Mouse (Mus musculus): ENCODE results near the gene Nkx2-3.

The Nkx2-3 gene

DNA sequence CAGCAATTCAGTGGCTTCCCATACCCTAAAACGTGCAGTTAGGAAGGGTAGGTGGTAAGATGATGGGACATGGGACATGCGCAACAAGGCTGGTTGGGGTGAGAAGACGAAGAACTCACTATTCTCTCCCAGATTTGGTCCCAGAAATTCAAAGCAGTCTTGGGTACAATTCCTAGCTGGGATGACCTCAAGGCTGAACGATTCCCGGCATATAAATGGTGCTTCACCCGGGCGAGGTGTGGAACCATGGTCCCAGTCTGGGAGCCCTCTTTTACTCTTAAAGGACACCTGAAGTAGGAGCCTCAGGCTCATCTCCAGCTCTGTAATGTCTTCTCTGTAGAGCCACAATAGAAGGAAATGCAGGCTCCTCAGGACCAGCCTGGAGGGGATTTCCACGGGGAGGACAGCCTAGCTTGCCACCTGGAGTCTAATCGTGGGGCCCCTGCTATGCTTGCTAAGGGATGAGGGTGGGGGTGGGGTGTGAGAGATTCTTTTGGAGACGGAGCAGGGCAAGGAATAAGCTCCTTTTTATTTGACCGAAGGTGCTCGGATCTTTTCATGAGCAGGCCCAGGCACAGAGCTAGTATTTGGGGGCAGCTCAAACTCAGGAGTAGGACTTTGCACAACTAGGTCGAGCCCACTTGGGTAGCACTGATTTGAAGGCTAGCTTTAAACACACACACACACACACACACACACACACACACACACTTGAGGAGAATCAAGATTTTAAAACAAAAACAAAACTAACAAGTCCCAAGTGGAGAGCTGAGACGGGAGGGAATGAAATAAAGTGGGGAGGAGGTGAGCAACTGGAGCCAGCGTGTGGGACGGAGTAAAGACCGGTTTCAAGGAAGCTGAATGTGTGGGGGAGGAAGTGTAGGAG, 6.2 kb upstream of the Nkx2-3 start:
- DNase-seq: no peak

DNA sequence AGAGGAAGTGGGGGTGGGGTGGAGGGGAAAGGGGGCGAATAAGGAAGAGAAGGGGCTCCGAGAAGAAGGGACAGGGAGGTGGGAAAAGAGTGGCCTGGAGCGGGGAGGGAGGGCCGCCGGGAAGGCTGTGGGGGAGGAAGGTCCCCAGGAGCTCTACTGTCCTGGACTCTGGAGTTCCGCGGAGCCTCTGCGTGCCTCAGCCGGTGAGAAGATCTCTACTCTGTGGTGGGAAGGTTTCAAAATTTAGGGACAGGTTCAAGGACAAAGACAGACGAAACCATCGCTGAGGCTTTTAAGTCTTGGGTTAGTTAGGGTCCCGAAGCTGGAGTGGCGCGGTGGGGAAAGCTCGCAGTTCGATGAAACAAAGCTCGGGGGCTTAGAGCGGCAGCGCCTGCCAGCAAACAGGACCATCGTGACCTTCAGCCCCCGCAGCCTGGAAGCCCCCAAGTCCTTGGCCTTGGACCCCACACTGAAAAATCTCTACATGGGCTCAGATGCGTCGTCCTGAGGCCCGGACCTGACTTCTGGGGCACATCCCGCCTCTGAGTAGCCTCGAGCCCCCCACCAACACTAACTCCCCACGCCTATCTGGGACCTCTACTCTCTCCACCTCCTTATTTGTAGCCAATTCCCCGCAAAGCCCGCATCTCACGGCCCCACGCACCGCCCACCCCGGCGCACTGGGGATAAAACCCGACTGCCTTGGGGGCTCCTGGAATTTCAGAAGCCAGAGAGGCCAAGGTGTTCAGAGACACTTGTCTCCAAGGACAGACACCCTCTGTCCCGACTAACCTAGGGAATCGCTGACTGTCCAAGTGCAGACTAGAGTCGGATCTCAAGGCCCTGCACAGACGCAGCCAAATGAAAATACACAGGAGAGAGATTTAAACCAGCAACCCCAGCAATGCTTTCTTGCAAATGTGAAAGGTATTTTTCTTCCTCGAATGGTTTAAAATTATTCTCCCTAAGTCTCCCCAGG, 5.3 kb upstream of the Nkx2-3 start:
- DNase-seq: peak; percentile 87

DNA sequence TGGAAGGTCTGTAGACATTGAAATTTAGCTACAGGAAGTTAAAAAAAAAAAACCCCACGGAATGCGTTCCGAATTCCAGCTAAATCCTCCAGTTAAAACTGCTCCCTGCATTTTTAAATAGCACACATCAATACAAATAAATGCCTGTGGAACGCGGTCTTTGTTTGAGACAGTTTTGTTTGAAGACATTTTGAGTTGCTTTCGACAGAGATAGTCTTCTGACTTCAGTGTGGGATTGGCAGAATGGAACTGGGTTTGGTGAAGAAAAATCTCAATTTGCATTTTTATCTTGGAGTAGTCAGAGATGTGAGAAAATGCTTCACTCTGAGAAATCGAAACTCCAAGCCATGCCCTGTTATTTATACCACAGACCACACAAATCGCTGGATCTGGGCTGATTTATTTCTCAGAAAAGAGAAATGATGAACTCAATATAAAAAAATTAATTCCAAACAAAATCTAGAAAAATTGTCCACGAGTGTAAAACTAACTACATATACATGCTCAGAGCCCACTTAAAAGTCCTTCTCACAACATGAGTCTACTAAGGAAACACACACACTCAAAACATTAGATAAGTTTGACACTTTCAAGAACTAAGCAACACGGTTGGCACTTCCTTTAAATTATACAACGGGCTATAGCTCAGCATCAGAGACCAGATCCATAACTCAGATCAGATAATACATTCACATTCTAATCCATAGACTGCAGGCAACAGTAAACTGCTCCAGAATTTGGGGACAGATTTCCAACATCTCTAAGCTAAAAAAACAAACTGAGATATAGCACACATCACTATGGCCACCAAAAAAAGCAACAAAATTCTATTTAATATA, 4.1 kb upstream of the Nkx2-3 start:
- peak; percentile 50 for DNase-seq

DNA sequence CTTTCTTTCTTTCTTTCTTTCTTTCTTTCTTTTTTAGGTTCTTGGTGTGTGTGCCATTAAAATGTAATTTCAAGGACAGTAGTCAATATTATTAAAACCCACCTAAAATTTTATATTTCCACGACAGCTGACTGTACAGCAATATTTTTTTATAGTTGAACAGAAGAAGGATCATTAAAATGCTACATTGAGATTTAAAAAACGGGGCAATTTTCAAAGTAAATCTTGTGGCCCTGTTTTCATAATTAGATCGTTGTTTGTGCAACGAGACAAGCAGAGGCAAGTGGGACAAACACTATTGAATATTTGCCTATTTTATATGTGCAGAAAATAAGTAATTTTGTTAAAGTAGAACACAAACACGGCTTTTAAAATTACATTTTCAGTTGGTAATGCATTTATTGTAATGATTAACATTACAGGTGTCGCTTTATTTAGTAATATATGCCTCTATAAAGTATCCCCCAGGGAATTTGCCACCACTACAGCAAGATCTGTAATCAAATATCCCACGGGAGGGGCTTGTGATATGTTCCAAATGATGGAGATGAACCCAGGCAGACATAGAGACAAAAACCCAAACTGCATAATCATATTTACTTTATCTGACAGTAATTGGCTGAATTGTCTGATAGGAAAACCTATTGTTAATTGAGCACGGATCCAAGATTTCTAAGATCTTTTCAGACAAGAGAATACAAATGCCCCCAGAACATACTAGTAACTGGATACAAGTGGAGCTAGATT, 3.2 kb upstream of the Nkx2-3 start:
- no peak for DNase-seq

DNA sequence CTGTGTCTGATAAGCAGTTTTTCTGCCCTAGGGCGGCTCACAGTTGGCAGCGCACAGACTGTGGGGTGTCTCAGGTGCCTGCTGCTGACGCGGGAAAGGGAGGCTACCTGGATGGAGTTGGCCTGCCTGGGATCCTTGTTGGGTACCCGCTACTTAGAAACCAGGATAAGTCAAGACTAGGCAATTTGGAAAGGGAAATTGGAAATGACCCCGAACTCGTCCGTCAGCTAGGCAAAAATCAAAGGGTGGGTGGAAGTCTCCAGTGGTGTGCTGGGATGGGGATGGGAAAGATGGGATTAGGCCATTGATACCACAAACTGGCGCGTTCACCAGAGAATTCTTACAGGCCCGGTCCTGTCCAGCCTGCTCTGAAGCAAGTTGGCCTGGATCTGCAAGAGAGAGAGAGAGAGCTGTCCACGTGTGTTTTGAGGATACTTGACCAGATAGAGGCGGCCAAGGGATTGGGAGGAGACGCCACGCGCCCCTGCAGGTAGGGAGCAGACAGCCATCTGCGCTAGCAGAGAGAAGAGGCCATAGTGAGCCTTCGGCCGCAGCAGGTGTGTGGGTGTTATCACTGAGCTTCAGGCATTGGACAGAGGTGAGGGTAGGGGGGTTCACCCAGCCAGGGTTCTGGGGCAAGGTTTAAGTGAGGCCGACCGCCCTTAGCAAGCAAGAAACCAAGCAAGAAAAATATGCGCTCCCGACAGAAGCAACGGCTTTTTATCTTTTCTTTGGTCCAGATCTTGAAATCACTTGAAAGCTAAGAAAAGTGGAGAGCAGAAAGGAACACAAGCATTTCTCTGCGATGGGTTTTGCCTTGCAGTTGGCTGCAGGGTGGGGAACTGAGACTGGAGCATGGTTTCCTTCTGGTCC, 2.4 kb upstream of the Nkx2-3 start:
- DNase-seq: peak; percentile 68

DNA sequence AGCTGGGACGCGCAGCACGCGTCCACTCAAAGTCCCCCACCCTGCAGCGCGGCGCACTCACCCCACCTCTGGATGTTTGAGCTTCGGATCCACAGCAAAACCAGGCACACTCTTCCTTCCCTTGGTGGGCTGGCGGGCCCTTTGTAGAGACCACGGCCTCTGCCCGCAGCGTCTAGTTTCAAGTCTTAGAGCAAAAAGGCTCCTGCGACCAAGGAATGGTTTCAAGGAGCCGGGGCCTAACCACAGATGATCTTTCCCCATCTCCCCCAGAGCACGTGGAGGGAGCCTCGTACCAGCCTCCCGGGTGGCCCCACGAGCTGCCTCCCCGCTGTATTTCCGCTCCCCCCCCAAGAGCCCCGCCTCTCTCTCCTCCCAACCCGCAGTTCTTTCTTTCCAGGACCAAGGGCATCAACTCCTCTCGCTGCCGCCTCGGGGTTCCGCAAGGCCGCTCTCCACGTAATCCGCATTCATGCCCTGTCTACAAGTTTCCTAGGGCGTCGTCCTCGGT, 1.7 kb upstream of the Nkx2-3 start:
- peak; percentile 76 for DNase-seq

DNA sequence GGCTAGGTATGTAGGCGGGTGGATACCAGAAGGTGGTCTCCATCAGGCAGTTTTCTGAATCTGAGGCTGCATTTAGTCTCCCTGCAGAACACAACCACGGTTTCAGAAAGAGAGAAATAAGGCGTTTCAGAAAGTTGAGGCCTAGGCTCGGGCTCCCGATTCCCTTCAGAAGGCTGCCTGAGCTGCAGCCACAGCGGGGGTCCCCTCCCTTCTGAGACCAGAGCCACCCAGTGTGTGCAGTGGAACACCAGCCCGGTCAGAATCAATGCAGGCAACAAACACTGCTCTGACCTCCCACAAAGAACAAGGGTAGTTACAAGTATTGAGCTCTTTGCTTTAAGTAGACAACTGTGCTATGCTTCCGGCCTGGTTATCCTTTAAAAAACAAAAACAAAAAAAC, 1.0 kb upstream of the Nkx2-3 start:
- peak; percentile 75 for DNase-seq

DNA sequence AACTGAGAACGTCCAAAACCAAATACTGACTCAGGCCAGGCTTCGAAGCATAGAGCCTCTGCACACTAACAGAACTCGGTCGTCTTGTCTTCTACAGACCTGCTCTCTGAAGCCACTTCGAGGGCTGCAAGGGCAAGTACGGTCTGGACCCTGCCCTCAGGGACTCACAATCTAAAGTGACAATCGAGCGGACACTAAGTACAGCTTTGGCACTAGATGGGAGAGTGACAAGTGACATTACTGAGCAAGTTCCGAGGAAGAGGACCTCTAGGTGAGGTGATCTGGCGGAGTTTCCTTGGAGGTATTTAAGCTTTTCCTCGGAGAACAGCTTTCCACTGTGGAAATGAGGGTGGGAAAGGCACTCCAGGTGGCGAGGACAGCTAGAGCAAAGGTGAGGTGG, 564 bp upstream of the Nkx2-3 start:
- no peak for DNase-seq

DNA sequence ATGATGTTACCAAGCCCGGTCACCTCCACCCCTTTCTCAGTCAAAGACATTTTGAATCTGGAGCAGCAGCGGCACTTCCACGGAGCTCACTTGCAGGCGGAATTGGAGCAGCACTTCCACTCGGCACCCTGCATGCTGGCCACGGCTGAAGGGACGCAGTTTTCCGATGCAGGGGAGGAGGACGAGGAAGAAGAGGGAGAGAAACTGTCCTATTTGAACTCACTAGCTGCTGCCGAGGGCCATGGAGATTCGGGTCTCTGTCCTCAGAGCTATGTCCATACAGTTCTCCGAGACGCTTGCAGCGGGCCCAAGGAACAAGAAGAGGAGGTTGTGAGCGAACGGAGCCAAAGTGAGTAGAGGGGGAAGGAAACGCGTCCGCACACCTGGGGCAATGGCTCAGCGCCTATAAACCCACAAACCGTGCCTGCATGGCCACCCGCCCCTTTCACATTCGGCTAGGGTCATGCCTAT, 411 bp downstream of the Nkx2-3 start:
- DNase-seq: peak; percentile 77

DNA sequence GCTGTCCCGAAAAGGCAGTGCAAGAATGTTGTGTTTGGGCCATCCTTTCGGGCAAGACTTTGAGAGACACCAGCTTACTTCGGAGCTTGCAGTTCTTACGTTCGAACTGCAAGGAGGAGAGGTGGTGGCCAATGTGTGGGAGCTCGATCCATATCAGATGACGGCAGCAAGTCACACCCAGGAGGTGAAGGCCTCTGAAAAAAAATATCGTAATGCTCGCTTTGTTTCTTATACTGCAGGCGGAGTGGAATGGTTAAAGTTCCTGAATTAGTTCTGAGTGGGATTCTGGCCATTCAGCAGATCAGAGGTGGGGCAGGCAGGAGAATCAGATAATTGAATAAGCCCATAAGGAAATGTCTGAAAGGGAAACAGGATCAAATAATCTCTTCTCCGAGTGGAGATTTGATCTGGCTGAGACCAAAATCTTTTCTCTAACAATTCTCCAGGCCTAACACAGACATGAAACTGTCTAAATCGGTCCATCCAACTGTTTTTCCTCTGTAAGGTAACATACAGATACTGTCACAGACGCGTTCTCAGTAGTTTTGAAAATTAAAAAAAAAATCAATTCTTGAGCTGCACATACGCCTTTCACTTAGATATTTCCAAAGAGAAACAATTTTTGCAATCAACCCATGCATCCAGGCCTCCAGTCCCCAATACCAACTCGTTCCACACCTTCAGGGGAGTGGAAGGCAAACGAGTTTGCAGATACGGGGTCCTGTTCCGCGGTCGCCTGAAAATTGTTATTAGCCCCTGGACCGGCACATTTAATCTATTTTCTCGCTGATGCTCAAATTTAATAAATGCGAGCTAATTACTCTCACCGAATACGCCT, 1.4 kb downstream of the Nkx2-3 start:
- DNase-seq: peak; percentile 76

DNA sequence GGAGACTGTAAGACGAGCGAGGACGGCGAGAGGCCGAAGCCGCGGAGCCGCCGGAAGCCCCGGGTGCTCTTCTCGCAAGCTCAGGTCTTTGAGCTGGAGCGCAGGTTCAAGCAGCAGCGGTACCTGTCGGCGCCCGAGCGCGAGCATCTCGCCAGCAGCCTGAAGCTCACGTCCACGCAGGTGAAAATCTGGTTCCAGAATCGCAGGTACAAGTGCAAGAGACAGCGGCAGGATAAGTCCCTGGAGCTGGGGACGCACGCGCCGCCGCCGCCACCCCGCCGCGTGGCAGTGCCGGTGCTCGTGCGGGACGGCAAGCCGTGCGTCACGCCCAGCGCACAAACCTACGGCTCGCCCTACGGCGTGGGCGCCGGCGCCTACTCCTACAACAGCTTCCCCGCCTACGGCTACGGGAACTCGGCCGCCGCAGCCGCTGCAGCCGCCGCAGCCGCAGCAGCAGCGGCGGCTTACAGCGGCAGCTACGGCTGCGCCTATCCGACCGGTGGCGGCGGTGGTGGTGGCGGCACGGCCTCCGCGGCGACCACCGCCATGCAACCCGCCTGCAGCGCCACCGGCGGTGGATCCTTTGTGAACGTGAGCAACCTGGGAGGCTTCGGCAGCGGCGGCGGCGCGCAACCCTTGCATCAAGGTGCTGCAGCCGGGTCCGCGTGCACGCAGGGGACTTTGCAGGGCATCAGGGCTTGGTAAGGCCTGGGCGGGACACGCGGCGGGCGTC, 2.4 kb downstream of the Nkx2-3 start:
- peak; percentile 86 for DNase-seq

DNA sequence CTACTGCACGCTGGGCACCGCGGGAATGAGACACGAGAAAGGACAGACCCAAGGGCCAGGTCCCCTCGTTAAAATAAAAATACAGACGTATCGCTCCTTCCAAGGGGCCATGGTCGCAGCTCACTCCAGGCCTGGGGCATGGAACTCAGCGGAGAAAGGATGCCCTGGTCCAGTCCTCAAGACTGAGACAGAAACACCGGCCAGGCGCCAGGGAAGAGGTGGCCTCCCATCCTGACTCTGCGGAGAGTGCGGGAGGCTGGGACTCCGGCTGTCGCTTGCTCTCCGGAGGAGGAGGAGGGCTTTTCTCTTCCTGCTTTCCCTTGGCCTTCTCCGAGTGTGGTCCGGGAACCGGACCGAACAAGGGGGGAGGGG, 2.9 kb downstream of the Nkx2-3 start:
- DNase-seq: peak; percentile 80

DNA sequence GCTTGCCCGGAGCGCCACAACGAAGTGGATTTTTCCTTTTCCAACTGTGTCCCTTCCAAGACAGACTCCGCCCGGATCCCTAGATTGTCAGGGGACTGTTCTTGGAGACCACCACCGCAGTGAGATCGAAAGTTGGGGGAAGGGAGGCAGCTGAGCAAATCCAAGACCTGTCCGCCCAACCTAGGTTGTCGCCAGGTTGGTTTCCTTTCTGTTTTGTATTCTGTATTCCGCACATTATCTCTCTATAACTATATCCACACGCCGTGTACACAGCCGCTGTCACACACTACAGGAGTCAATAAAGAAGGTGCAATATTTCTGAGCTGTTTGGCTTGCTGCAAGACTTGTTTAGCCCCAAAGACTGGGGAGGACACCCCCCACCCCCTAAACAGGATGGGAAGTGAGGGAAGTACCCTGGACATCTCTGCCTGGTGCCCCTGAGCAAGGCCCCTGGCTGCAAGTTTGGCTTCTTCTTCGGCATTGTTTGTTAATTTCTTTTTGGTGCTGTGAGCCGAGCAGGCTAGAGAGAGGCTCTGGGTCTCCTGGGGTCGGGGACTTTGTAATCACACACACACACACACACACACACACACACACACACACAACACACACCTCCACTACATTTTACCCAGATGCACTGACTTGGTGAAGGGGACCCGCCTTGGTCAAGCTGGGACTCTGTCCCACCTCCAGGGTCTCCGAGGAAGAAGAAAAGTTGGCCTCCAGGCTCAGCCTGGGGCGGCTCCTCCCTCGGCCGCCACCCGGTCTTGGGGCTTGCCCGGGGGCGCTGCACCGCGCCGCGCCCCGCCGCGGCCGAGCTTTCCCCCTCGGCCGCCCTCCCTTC, 3.7 kb downstream of the Nkx2-3 start:
- DNase-seq: peak; percentile 65

DNA sequence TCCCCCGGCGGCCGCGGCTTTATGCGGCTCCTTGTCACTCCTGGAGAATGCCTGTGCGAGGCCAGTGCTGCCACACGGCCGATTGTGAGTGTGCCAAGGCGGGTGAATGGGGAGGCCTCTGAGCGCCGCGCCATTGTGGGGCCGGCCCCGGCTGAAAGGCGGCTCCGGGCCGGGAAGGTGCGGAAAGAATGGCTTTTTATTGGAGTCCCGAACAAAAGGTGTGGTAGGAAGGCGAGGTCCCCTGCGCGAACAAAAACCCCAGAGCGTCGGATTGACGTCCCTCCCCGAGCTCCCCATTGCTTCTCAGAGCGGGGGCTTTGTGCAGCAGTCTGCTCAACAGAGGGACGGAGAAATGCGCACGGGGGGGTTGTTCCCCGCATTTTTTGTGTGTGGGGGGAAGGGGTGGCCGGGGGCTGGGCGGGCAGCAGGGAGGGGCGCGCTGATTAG, 4.3 kb downstream of the Nkx2-3 start:
- DNase-seq: peak; percentile 86

DNA sequence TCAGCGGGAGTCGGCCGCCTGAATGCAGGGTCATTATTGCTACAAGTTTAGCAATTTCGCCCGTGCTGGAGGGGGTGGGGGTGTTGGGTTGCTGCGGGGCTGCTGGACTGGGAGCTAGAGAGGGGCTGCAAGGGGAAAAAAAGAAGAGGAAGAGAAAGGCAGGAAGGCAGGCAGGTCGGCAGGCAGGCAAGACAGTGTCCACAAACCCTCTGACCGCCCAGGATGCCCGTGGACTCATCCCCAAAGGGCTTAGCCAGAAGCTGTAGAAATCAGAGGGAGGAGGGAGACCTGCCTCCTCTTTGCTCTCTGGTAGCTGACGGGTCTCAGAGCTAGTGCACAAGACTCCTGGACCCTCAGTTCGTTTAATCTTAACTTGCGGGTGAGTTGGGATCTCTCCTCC, 4.8 kb downstream of the Nkx2-3 start:
- peak; percentile 86 for DNase-seq

DNA sequence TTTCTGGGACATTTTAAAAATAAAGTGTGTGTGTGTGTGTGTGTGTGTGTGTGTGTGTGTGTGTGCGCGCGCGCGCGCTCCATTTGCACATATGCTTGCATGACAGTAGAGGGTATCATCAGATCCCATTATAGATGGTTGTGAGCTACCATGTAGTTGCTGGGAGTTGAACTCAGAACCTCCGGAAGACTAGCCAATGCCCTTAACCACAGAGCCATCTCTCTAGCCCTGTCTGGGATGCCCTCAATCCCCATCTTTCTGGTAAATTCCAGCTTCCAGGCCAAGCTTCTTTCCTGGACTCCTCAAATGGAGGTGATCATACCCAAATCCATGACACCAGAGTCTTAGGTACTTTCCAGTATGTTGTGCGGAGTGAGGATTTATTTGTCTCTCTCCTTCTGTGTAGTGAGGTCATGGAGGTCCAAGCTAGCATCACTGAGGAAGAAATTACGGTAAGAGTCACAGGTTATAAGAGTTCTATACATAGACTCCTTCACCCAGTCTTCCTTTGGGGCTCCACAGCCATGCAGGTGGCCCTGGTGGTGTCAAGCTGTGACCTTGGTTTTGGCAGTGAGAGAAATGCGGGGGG, 5.7 kb downstream of the Nkx2-3 start:
- peak; percentile 56 for DNase-seq

DNA sequence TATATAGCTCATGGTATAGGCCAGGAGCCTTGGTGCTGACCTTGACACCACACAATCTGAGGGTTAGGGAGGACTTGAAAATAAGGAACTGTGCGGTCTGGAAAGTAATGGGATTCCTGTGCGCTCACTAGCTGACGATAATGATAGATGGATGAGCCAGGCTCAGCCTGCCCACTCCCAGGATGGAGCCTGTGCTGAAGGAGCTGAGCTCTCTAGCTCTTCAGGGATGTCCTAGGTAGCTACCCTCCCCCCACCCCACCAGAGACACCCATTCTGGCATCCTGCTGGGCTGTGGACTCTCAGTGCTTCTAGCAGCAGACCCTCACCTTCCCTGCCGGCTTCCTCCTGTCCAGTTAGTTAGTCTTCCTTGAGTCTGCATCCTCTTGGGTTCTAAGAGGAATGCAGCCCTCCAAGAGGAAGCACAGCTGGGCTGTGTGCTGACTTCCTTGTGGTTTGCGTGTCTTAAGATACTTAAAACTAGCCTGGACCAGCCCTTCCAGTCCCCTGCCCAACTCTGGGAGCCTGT, 6.4 kb downstream of the Nkx2-3 start:
- DNase-seq: peak; percentile 79

All from heart, adult 11 months (tissue).